Mouse (Mus musculus): ENCODE measurements around the gene Asphd1.
"Not testable (repeated sequence)": the region's sequence is repeated elsewhere in the genome, so short reads cannot be mapped to it uniquely, and the experiment has no call there.

The Asphd1 gene

DNA sequence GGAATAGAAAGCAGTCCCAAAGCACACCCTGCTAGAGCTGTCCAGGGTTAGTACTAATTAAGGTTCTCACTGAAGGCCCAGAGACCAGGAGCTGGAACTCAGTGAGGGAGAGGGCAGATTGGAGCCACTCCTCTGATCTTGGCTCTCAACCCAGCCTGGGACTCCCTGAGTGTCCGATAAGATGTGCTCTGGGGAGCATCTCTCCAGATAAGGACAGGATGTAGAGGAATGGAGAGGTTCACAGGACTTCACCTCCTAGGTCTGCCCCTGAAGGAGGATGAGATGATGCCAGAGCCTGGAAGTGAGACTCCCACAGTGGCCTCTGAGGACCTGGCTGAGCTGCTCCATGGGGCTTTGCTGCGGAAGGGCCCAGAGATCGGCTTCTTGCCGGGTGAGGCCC lies 2.4 kb upstream of the Asphd1 start:
- ATAC-seq (ENCODE audit: insufficient number of reproducible peaks, low FRiP score, low TSS enrichment) = no peak

GRCm38 (mm10) chr7:126950647-126951615 lies 1.5 kb upstream of the Asphd1 start:
- ATAC-seq (ENCODE audit: insufficient number of reproducible peaks, low FRiP score, low TSS enrichment) = no peak

GRCm38 (mm10) chr7:126949793-126950646 lies 638 bp upstream of the Asphd1 start, which contains the start of gene Sez6l2:
TSS of gene Sez6l2 (plus strand) at chr7:126950563.
- peak; percentile 75 for ATAC-seq (ENCODE audit: insufficient number of reproducible peaks, low FRiP score, low TSS enrichment)

GRCm38 (mm10) chr7:126948626-126949025 lies 756 bp downstream of the Asphd1 start:
- ATAC-seq (ENCODE audit: insufficient number of reproducible peaks, low FRiP score, low TSS enrichment) = no peak

- ATAC-seq (ENCODE audit: insufficient number of reproducible peaks, low FRiP score, low TSS enrichment) = no peak
Observed at GRCm38 (mm10) chr7:126946530-126946929, 2.9 kb downstream of the Asphd1 start.

DNA sequence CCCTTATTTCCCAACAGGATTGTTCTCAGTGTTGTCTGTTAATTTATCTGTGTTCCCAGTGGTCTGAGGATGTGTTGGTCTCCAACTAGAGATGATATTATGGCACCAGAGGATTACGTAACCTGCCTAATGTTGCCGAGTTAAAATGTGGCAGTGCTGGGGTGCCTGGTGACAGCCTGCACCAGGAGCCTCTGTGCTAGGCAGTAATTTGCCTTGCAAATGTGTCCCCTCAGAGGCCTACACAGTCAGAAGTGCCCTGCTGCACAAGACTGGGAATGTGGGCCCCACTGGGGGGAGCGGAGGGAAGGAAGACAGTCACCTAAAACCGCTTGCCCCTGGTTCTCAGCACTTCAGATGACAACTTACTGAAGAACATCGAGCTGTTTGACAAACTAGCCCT lies 7.6 kb downstream of the Asphd1 start:
- no peak for ATAC-seq (ENCODE audit: insufficient number of reproducible peaks, low FRiP score, low TSS enrichment)

DNA sequence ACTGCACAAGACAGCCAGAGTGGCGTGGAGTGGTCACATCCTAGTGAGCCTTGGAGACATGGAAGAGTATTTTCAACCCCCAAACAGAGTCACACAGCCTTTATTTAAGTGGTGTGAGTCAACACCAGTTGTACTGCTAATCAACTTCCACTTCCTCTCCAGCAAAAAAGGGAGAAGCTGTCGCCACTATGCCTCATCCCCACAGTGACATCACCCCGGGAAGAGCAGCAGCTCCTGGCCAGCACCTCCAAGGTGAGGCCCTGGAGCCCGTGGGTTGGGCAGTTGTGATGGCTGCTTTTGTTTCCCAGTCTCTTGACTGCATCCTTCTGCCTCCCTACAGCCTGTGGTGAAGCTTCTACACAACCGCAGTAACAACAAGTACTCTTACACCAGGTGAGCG lies 8.2 kb downstream of the Asphd1 start:
- ATAC-seq (ENCODE audit: insufficient number of reproducible peaks, low FRiP score, low TSS enrichment) = no peak

DNA sequence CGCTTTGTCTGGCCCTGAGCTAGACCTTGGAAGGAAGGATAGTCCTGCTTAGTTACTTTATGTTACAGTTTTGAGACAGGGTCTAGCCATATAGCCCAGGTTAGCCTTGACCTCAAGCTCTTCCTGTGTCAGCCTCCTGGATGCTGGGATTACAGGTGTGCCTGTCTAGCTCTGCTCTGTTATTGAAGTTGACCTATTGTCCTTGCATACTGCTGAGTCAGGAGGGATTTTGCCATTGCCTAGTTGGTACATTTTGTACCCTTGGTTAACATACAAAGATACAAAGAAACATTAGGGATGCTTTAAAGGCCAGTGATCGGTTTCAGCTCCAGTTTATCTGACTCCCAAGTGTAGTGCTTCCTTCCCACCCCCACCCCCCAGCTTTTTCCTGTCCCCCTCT lies 16.7 kb downstream of the Asphd1 start:
- ATAC-seq (ENCODE audit: insufficient number of reproducible peaks, low FRiP score, low TSS enrichment) = no peak

GRCm38 (mm10) chr7:126929046-126929445 lies 20.3 kb downstream of the Asphd1 start:
- peak; percentile 49; the same call in 1 of the 2 replicates for ATAC-seq (ENCODE audit: insufficient number of reproducible peaks, low FRiP score, low TSS enrichment)

GRCm38 (mm10) chr7:126928384-126929037 lies 20.9 kb downstream of the Asphd1 start, which contains the start of gene Kctd13:
TSS of gene Kctd13 (plus strand) at chr7:126928879.
- peak; percentile 88; the same call in 1 of the 2 replicates for ATAC-seq (ENCODE audit: insufficient number of reproducible peaks, low FRiP score, low TSS enrichment)

- no peak for ATAC-seq (ENCODE audit: insufficient number of reproducible peaks, low FRiP score, low TSS enrichment)
Observed at GRCm38 (mm10) chr7:126926299-126926698, 23.1 kb downstream of the Asphd1 start.

GRCm38 (mm10) chr7:126923999-126924398 lies 25.4 kb downstream of the Asphd1 start:
- ATAC-seq (ENCODE audit: insufficient number of reproducible peaks, low FRiP score, low TSS enrichment) = no peak

DNA sequence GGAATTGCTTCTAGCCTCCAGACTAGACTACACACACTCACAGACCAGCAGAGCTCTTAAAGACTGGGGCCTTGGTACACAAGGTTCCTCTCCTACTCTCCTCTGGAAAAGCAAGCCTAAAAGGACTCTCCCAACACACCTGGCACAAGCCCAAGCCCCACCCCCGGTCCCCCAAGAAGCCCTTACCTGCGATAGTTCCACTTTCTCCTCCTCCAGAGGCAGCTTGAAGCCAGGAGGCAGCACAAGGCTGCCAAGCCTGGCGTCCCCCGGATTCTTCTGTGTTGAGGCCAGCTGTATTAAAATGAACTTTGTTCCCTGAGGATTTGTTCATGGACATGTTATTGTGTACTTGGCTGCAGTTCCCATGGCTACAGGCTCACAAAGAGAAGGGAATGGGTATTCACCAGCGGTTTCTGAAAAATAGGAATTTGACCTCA lies 26.7 kb downstream of the Asphd1 start, which contains the start of gene Tmem219:
Tmem219 (minus strand) TSS at position 294 of the 437 bp plus-strand sequence.
- ATAC-seq (ENCODE audit: insufficient number of reproducible peaks, low FRiP score, low TSS enrichment) = no peak

DNA sequence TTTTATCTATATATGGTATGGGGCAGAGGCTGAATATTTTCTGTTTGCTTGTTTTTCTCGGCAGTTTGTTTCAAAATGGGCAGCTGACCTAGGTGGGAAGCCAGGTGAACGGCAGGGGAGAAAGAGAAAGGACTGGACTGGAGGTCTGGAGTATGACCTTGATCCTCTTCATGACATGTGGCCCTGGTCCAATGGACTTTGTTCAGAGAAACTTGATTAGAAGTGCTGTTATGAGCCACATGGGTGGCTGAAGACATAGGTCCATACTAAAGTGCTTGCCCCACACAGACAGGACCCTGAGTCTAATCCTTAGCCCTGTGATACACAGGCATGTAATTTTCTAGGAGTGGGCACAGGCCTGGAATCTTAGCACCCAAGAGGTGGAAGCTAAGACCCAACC lies 27.8 kb downstream of the Asphd1 start:
- ATAC-seq (ENCODE audit: insufficient number of reproducible peaks, low FRiP score, low TSS enrichment) = no peak

GRCm38 (mm10) chr7:126919973-126920372 lies 29.4 kb downstream of the Asphd1 start:
- ATAC-seq (ENCODE audit: insufficient number of reproducible peaks, low FRiP score, low TSS enrichment) = no peak

GRCm38 (mm10) chr7:126918356-126918755 lies 31.0 kb downstream of the Asphd1 start:
- not testable (repeated sequence) for ATAC-seq (ENCODE audit: insufficient number of reproducible peaks, low FRiP score, low TSS enrichment)

DNA sequence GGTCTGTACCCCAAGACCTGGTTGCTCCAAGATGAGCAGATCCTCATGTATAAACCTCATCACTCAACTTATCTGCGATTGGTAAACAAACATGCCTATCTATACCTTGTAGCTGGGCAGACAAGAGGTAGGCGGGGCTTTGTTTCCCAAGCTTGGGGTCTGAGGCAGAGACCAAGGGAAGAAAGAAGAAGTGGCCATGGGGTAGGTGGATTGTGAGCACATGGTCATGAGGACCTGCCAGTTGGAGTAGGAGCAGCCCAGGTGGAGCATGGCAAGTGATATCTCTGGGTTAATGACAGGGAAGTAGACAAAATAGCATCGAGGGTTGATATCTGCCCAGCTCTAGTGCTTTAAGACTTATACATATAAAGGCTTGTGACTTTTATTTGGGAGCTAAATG lies 34.5 kb downstream of the Asphd1 start:
- ATAC-seq (ENCODE audit: insufficient number of reproducible peaks, low FRiP score, low TSS enrichment) = no peak

DNA sequence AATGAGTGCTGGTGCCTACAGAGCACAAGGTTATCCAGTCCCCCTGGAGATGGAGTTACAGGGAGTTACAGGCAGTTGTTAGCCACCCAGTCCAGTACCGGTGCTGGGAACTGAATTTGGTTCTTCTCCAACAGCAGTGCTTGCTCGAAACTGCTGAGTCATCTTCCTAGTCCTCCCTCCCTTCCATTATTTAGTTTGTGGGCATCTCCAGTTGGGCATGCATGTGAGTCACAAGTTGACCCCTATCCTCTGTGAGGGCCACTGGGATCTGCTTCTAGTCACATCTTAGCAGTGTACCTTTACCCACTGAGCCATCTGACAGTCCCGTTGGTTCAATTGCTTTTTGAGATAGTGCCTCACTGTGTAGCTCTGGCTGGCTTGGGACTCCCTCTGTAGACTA lies 43.8 kb downstream of the Asphd1 start:
- ATAC-seq (ENCODE audit: insufficient number of reproducible peaks, low FRiP score, low TSS enrichment) = no peak

DNA sequence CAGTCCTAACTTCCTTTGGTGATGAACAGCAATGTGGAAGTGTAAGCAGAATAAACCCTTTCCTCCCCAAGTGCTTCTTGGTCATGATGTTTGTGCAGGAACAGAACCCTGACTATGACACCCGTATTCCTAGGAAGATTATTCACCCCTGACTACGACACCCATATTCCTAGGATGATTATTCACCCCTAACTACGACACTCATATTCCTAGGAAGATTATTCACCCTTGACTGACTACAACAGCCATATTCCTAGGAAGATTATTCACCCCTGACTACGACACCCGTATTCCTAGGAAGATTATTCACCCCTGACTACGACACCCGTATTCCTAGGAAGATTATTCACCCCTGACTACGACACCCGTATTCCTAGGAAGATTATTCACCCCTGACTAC lies 49.6 kb downstream of the Asphd1 start:
- not testable (repeated sequence) for ATAC-seq (ENCODE audit: insufficient number of reproducible peaks, low FRiP score, low TSS enrichment)
